Mouse (Mus musculus) bone marrow, adult 2 months (tissue): ENCODE data around the gene Synpo2.

Experiments used
- CTCF ChIP-seq: fragments of 200-500 bp; IDR thresholded peaks from 2 replicates; pipeline ENCODE4 v1.5.1; 2011; ENCODE audit warnings: low read length, control low read depth; ENCODE audit not compliant: control insufficient read depth, insufficient read depth
- POLR2A ChIP-seq: fragments of 200-500 bp; IDR thresholded peaks from 2 replicates; pipeline ENCODE4 v1.6.1; 2011; ENCODE audit warnings: low read depth, mild to moderate bottlenecking, control low read depth, low read length, borderline replicate concordance; ENCODE audit not compliant: control insufficient read depth

GRCm38 (mm10) chr3:123153337-123153736 lies 82.6 kb downstream of the Synpo2 start:
- TF ChIP-seq CTCF, result no peak
- no peak for TF ChIP-seq POLR2A
